Mouse (Mus musculus) liver, embryonic 14.5 days (tissue): ENCODE measurements at regions not wholly inside any gene's neighbourhood (a gene's known extent, or its start where the extent isn't known, plus 50 kb on each side); places are given as distances from the start of the nearest gene placed in this dataset.

Source experiments
- ATAC-seq: fragments of 200-750 bp; cut with Nextera tagmentation; 2 replicates; pipeline ENCODE4 v1.8.0; 2017; ENCODE audit warnings: moderate number of reproducible peaks, mild to moderate bottlenecking, moderate library complexity; ENCODE audit not compliant: insufficient read depth
- DNase-seq, 3 experiments: peaks; one replicate each; pipeline ENCODE4 v3.0.0-alpha.2; 2012 to 2013; ENCODE audit warnings: low read depth in 3 of 3, low spot score in 3 of 3
- H3K27ac ChIP-seq: fragments of 300-500 bp; sonication (generic); 2 replicates; pipeline ENCODE4 v1.5.1; 2014; ENCODE audit warnings: moderate library complexity, mild to moderate bottlenecking, control low read depth, inconsistent platforms
- H3K27me3 ChIP-seq: fragments of 300-500 bp; sonication (generic); 2 replicates; pipeline ENCODE4 v1.6.1; 2014; ENCODE audit warnings: mild to moderate bottlenecking, low read length, moderate library complexity; ENCODE audit not compliant: control insufficient read depth, insufficient read depth
- H3K36me3 ChIP-seq: fragments of 300-500 bp; sonication (generic); replicated peaks from 2 replicates; pipeline ENCODE4 v1.6.1; 2014; ENCODE audit warnings: low read depth; ENCODE audit not compliant: control insufficient read depth, insufficient read depth
- H3K4me1 ChIP-seq, 2 experiments: fragments of 200-500 bp in 1 of 2; fragments of 300-500 bp in 1 of 2; sonication (generic) in 1 of 2; replicated peaks; 2 replicates each; pipeline ENCODE4 v1.6.1; 2012 to 2014; ENCODE audit warnings: antibody characterized with exemption in 1 of 2, inconsistent platforms in 1 of 2, low read length in 1 of 2; ENCODE audit not compliant: control insufficient read depth in 2 of 2, insufficient read depth in 2 of 2
- H3K4me2 ChIP-seq: fragments of 300-500 bp; sonication (generic); 2 replicates; pipeline ENCODE4 v1.6.1; 2014; ENCODE audit warnings: low read depth, mild to moderate bottlenecking, control low read depth, moderate library complexity
- H3K4me3 ChIP-seq, 2 experiments: fragments of 200-500 bp in 1 of 2; fragments of 300-500 bp in 1 of 2; sonication (generic) in 1 of 2; 2 replicates each; pipeline ENCODE4 v1.5.1; 2012 to 2014; ENCODE audit warnings: low read depth in 2 of 2, low read length in 2 of 2, mild to moderate bottlenecking in 2 of 2, control low read depth in 1 of 2, inconsistent platforms in 1 of 2, moderate library complexity in 1 of 2; ENCODE audit not compliant: insufficient read depth in 1 of 2
- H3K9ac ChIP-seq: fragments of 300-500 bp; sonication (generic); replicated peaks from 2 replicates; pipeline ENCODE4 v1.6.1; 2014; ENCODE audit warnings: mild to moderate bottlenecking, control low read depth, moderate library complexity
- H3K9me3 ChIP-seq: fragments of 300-500 bp; sonication (generic); 2 replicates; pipeline ENCODE4 v1.6.1; 2016; ENCODE audit warnings: low read length, mixed read lengths; ENCODE audit not compliant: control insufficient read depth
- CTCF ChIP-seq: IDR thresholded peaks from 2 replicates; pipeline ENCODE4 v1.5.1; 2016; ENCODE audit warnings: antibody characterized with exemption, low read depth, control low read depth
- EP300 ChIP-seq: IDR thresholded peaks from 2 replicates; pipeline ENCODE4 v1.6.1; 2016; ENCODE audit warnings: antibody characterized with exemption, low read depth
- WGBS: fragments of 180-500 bp; shearing (Covaris S2); extraction: QIAGEN DNeasy Blood & Tissue Kit; methylation state at CpG from one replicate; pipeline ENCODE4 v1.1.7; 2014; ENCODE audit not compliant: insufficient replicate concordance; 5-methylcytosine and 5-hydroxymethylcytosine counted together

GRCm38 (mm10) chr1:73389976-73390375 lies 374.3 kb upstream of the Tnp1 start:
- DNase-seq (no peak), ATAC-seq (no peak)
- Histone ChIP-seq H3K4me1 (no peaks in the 10 kb centered on the region), H3K4me3 (no peak overlapping the region), H3K27ac (no peak overlapping the region), H3K36me3 (no peaks in the 10 kb centered on the region), H3K4me2 (no peak overlapping the region), H3K9me3 (no peaks in the 10 kb centered on the region), H3K27me3 (no peaks in the 10 kb centered on the region), H3K9ac (no peak overlapping the region)
- WGBS, result 69% methylated on average over 3 of the region's 3 CpGs
- TF ChIP-seq CTCF, result no peak
- no peak for TF ChIP-seq EP300

DNA sequence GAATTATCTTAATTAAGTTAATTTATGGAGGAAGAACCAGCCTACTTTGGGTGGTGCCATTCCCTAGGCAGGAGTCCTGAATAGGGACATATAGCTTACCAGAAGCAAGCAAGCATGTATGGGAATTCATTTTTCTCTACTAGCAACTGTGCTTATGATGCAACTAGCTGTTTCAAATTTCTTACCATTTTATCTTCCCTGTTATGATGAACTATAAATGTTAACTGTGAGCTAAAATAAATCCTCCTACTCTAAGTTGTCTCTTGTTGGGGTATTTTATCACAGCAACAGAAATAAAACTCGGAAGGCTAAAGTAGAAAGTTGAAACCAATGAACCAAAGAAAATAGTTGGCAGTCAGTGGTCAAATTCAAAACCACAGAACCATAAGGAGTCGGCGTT lies 373.5 kb upstream of the Tnp1 start:
- no peak for TF ChIP-seq EP300
- no peak for TF ChIP-seq CTCF
- no peak for ATAC-seq
- no peak overlapping the region for H3K27ac ChIP-seq
- H3K27me3 ChIP-seq, result no peaks in the 10 kb centered on the region
- no peak for DNase-seq
- H3K4me1 ChIP-seq, result no peaks in the 10 kb centered on the region
- 67% methylated on average over 3 of the region's 3 CpGs for WGBS
- H3K4me3 ChIP-seq, result no peak overlapping the region
- no peaks in the 10 kb centered on the region for H3K9me3 ChIP-seq
- H3K36me3 ChIP-seq, result no peaks in the 10 kb centered on the region
- H3K4me2 ChIP-seq, result no peak overlapping the region
- no peak overlapping the region for H3K9ac ChIP-seq

- Histone ChIP-seq H3K9me3 (no peaks in the 10 kb centered on the region), H3K4me2 (no peak overlapping the region), H3K9ac (no peak overlapping the region), H3K4me3 (no peak overlapping the region), H3K36me3 (no peaks in the 10 kb centered on the region), H3K27ac (no peak overlapping the region), H3K27me3 (no peaks in the 10 kb centered on the region), H3K4me1 (no peaks in the 10 kb centered on the region)
- ATAC-seq (no peak), DNase-seq (no peak)
- WGBS, result 62% methylated on average over 9 of the region's 9 CpGs
- no peak for TF ChIP-seq CTCF
- no peak for TF ChIP-seq EP300
Measured at GRCm38 (mm10) chr1:73381578-73381977, 365.9 kb upstream of the Tnp1 start.

DNA sequence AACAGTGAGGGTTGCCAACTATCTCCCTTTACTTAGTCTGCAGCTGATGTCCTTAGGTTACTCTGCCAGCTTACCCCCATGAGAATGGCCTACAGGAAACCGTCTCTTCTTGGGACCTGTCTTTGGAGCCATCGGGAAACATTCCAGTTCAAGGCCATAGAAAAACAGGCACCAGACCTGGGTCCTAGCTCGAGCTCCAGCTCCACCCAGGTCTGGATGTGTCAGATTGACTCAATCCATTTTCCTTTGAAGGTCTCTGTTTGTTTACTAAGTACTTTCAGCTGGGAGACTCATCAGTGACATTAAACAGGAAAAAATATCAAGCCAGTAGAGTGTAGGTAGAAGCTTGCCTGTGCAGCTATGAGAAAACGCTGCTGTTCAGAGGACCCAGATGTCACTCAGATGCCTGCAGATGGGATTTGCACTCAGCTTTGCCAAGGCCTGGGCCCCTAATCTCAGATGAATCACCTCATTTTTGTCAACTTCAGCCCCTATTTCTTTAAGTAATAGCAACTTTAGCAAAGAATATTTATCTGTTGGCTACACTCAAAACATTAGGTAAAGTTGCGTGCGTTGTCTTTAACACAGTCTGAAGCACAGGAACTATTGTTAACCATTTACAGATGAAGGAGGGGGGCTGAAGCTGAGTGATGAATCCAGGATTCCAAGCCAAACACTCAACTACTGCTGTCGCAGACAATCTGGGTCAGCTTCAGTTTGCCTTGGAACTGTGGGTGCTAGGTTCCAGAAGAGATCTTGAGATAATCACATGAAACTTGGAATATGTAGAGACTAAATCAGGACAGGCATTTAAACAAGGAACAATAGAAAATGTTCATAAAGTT lies 359.0 kb upstream of the Tnp1 start:
- Histone ChIP-seq H3K4me2 (no peak overlapping the region), H3K4me3 (no peak overlapping the region), H3K27ac (no peak overlapping the region), H3K27me3 (no peaks in the 10 kb centered on the region), H3K9me3 (no peaks in the 10 kb centered on the region), H3K9ac (no peak overlapping the region), H3K4me1 (no peaks in the 10 kb centered on the region), H3K36me3 (no peaks in the 10 kb centered on the region)
- DNase-seq, result no peak
- TF ChIP-seq EP300, result no peak
- TF ChIP-seq CTCF, result no peak
- WGBS, result 61% methylated on average over 7 of the region's 7 CpGs
- ATAC-seq, result no peak

DNA sequence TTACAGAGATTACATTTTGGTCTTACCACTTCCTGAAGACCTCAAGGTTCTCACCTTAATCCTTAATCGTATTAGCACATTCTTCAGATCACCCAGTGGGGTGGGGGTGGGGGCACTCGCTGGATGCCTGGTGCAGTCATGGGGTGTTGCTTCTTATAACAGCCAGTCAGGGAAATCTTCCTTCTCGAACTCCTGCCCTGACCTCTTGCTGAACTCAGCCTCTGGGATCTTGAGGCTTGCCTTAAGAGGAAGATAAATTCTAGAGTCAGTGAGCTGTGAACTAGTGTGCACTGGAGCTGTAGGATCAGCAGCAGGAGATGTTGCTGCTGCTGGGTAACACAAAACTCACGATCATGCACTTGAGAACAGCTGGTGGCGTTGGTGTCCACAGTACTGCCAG lies 352.5 kb upstream of the Tnp1 start:
- Histone ChIP-seq H3K27ac (no peak overlapping the region), H3K4me2 (no peak overlapping the region), H3K9me3 (no peaks in the 10 kb centered on the region), H3K4me3 (no peak overlapping the region), H3K36me3 (no peaks in the 10 kb centered on the region), H3K4me1 (no peaks in the 10 kb centered on the region), H3K27me3 (no peaks in the 10 kb centered on the region), H3K9ac (no peak overlapping the region)
- WGBS, result 48% methylated on average over 5 of the region's 5 CpGs
- no peak for DNase-seq
- no peak for TF ChIP-seq EP300
- no peak for TF ChIP-seq CTCF
- ATAC-seq, result no peak
